Mouse (Mus musculus): ENCODE data around the gene Hyal2. TPM values are rescaled to one million over a fixed set of nuclear protein-coding genes. Genes with fewer than 3 reads are reported as not detected.

The Hyal2 gene
- polyA plus RNA-seq, 1 experiment from 2014 or later, result 155 TPM

DNA sequence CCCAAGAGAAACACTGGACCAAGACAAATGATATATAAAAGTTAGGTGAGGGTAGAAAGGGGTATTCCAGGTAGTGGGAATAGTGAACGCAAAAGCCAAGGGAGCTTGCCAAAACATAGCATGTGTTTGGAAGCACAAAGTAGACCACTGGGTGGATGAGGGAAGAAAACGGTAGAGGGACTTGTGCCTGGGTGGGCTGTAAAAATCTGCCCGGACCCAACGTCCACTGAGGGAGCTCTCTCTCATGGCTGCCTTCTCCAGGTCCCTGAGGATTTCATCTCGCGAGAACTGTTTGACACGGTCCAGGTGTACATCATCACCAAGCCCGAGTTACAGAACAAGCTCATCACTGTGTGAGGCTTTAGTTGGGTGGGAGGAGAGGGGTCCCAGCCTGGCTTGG, 25.0 kb upstream of the Hyal2 start:
- H3K9ac ChIP-seq (ENCODE audit: low read length), result no peak overlapping the region

DNA sequence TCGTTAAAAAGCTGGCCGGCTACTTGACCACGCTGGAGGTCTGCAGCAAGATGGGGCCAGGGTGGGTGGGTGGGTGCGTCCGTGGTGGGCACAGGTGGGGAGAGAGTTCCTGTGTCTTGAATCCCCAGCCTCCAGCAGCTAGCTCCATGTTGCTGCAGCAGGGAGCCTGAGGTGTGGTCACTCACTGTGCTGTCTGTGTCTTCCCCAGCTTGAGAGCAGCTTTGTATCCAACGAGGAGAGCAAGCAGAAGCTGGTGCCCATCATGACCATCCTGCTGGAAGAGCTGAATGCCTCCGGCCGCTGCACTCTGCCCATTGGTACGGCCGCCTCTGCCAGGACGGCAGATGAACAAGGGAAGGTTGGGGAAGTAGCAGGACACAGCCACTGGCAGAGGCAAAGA, 24.4 kb upstream of the Hyal2 start:
- no peak for DNase-seq (ENCODE audit: low spot score)
- WGBS, result 87% methylated on average over 11 of the region's 11 CpGs
- Histone ChIP-seq H3K9me3 (ENCODE audit: control insufficient read depth, low read length) (no peaks in the 10 kb centered on the region), H3K36me3 (ENCODE audit: control insufficient read depth, insufficient read depth, low read length) (peaks cover 21% of the 10 kb centered on the region), H3K4me1 (ENCODE audit: control insufficient read depth, insufficient read depth, low read length) (peaks cover 26% of the 10 kb centered on the region), H3K27me3 (ENCODE audit: control insufficient read depth, insufficient read depth, low read length) (no peaks in the 10 kb centered on the region), H3K4me3 (ENCODE audit: low read depth, low read length) (no peak overlapping the region), H3K9ac (ENCODE audit: low read length) (no peak overlapping the region), H3K4me2 (ENCODE audit: low read depth, severe bottlenecking) (peak overlapping the region; percentile 94; the same call in 1 of the 2 replicates), H3K27ac (replicated peaks; ENCODE audit: low read depth, low read length) (no peak overlapping the region)
- ATAC-seq (ENCODE audit: insufficient number of reproducible peaks, low FRiP score, low TSS enrichment, low read depth), result no peak

More for the DNA sequence above, 25.0 kb upstream of the Hyal2 start:
- Histone ChIP-seq H3K27ac (replicated peaks; ENCODE audit: low read depth, low read length) (no peak overlapping the region), H3K4me2 (ENCODE audit: low read depth, severe bottlenecking) (peak overlapping the region; percentile 94), H3K27me3 (ENCODE audit: control insufficient read depth, insufficient read depth, low read length) (no peaks in the 10 kb centered on the region), H3K4me3 (ENCODE audit: low read depth, low read length) (peak overlapping the region; percentile 53), H3K4me1 (ENCODE audit: control insufficient read depth, insufficient read depth, low read length) (peaks cover 26% of the 10 kb centered on the region), H3K36me3 (ENCODE audit: control insufficient read depth, insufficient read depth, low read length) (peaks cover 26% of the 10 kb centered on the region), H3K9me3 (ENCODE audit: control insufficient read depth, low read length) (no peaks in the 10 kb centered on the region)
- ATAC-seq (ENCODE audit: insufficient number of reproducible peaks, low FRiP score, low TSS enrichment, low read depth), result no peak
- DNase-seq (ENCODE audit: low spot score), result no peak
- 45% methylated on average over 8 of the region's 8 CpGs for WGBS

DNA sequence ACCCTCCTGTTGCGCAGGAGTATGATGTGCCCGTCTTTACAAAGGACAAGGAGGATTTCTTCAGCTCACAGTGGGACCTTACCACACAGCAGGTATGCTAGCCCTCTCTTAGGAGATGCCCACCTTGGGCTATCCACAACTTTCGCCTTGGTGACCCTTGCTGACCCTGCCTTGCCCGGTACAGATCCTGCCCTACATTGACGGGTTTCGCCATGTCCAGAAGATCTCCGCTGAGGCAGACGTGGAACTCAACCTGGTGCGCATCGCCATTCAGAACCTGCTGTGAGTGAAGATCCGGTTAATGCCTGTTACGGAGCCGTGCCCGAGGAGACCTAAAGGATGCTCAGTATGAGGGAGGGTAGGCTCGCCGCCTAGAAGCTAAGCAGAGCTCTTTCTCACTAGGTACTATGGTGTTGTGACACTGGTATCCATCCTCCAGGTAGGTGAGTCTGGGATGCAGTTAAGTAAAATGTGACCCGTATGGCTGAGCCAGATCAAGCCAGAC, 23.5 kb upstream of the Hyal2 start:
- H3K4me1 ChIP-seq (ENCODE audit: control insufficient read depth, insufficient read depth, low read length), result peaks cover 26% of the 10 kb centered on the region
- H3K36me3 ChIP-seq (ENCODE audit: control insufficient read depth, insufficient read depth, low read length), result peaks cover 11% of the 10 kb centered on the region
- H3K4me3 ChIP-seq (ENCODE audit: low read depth, low read length), result no peak overlapping the region
- H3K9me3 ChIP-seq (ENCODE audit: control insufficient read depth, low read length), result no peaks in the 10 kb centered on the region
- WGBS, result 95% methylated on average over 17 of the region's 17 CpGs
- ATAC-seq (ENCODE audit: insufficient number of reproducible peaks, low FRiP score, low TSS enrichment, low read depth) (no peak), DNase-seq (ENCODE audit: low spot score) (no peak)
- H3K27me3 ChIP-seq (ENCODE audit: control insufficient read depth, insufficient read depth, low read length), result no peaks in the 10 kb centered on the region
- H3K9ac ChIP-seq (ENCODE audit: low read length), result no peak overlapping the region
- H3K27ac ChIP-seq (replicated peaks; ENCODE audit: low read depth, low read length), result no peak overlapping the region
- H3K4me2 ChIP-seq (ENCODE audit: low read depth, severe bottlenecking), result no peak overlapping the region

DNA sequence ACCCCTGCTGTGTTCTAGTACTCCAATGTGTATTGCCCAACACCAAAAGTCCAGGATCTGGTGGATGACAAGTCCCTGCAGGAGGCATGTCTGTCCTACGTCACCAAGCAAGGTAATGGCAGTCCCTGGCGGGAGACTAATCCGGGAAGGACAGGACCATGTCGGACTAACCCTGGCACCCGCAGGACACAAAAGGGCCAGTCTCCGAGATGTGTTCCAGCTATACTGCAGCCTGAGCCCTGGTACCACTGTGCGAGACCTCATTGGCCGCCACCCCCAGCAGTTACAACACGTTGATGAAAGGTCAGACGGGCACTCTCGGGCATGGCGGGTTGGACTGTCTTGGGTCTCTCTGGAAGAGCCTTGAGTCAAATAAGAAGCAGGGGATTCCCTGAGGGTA, 23.0 kb upstream of the Hyal2 start:
- peaks cover 26% of the 10 kb centered on the region for H3K4me1 ChIP-seq (ENCODE audit: control insufficient read depth, insufficient read depth, low read length)

DNA sequence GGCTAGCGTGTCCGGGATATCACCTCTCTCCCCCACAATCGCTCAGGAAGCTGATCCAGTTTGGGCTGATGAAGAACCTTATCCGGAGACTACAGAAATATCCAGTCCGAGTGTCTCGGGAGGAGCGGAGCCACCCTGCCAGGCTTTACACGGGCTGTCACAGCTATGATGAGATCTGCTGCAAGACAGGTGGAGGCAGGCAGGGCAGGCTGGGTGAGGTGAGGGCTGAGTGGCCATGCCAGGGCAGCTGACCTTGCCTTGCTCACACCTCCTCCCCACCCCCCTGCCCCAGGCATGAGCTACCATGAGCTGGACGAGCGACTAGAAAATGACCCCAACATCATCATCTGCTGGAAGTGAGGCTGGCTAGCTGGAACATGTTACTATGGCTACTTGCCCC, 22.5 kb upstream of the Hyal2 start:
- no peak overlapping the region for H3K4me3 ChIP-seq (ENCODE audit: low read depth, low read length)
- H3K4me2 ChIP-seq (ENCODE audit: low read depth, severe bottlenecking), result no peak overlapping the region
- H3K27me3 ChIP-seq (ENCODE audit: control insufficient read depth, insufficient read depth, low read length), result no peaks in the 10 kb centered on the region
- peaks cover 26% of the 10 kb centered on the region for H3K4me1 ChIP-seq (ENCODE audit: control insufficient read depth, insufficient read depth, low read length)
- no peak overlapping the region for H3K9ac ChIP-seq (ENCODE audit: low read length)
- 83% methylated on average over 10 of the region's 10 CpGs for WGBS
- H3K27ac ChIP-seq (replicated peaks; ENCODE audit: low read depth, low read length), result no peak overlapping the region
- ATAC-seq (ENCODE audit: insufficient number of reproducible peaks, low FRiP score, low TSS enrichment, low read depth) (no peak), DNase-seq (ENCODE audit: low spot score) (no peak)
- no peaks in the 10 kb centered on the region for H3K9me3 ChIP-seq (ENCODE audit: control insufficient read depth, low read length)
- H3K36me3 ChIP-seq (ENCODE audit: control insufficient read depth, insufficient read depth, low read length), result peaks cover 5% of the 10 kb centered on the region; the same call in 1 of the 2 replicates

More for the DNA sequence above, 23.0 kb upstream of the Hyal2 start:
- H3K27me3 ChIP-seq (ENCODE audit: control insufficient read depth, insufficient read depth, low read length), result no peaks in the 10 kb centered on the region
- no peak overlapping the region for H3K9ac ChIP-seq (ENCODE audit: low read length)
- peaks cover 8% of the 10 kb centered on the region for H3K36me3 ChIP-seq (ENCODE audit: control insufficient read depth, insufficient read depth, low read length)
- H3K4me2 ChIP-seq (ENCODE audit: low read depth, severe bottlenecking), result no peak overlapping the region
- 95% methylated on average over 12 of the region's 12 CpGs for WGBS
- ATAC-seq (ENCODE audit: insufficient number of reproducible peaks, low FRiP score, low TSS enrichment, low read depth), result no peak
- DNase-seq (ENCODE audit: low spot score), result no peak
- H3K4me3 ChIP-seq (ENCODE audit: low read depth, low read length), result no peak overlapping the region
- H3K9me3 ChIP-seq (ENCODE audit: control insufficient read depth, low read length), result no peaks in the 10 kb centered on the region
- H3K27ac ChIP-seq (replicated peaks; ENCODE audit: low read depth, low read length), result no peak overlapping the region

DNA sequence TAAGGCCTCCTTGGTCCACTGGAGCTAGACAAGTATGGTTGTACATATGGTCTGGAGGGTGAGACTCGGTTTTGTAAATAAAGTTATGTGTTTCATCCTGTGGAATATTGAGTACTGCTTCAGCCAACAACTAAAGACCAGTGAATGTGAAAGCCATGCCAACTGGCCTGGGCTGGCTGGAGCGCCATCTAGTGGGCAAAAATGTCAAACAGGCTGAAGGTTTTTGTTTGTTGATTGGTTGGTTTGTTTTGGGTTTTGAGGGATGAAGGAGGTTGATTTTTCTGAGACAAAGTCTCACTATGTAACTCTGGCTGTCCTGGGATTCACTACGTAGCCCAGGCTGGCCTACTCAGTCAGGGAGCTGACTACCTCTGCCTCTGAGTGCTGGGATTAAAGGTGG, 22.1 kb upstream of the Hyal2 start:
- no peak overlapping the region for H3K4me3 ChIP-seq (ENCODE audit: low read depth, low read length)
- peak; percentile 89 for DNase-seq (ENCODE audit: low spot score)
- no peak overlapping the region for H3K4me2 ChIP-seq (ENCODE audit: low read depth, severe bottlenecking)
- no peaks in the 10 kb centered on the region for H3K9me3 ChIP-seq (ENCODE audit: control insufficient read depth, low read length)
- ATAC-seq (ENCODE audit: insufficient number of reproducible peaks, low FRiP score, low TSS enrichment, low read depth), result no peak
- WGBS, result 3% methylated on average over 3 of the region's 3 CpGs
- H3K36me3 ChIP-seq (ENCODE audit: control insufficient read depth, insufficient read depth, low read length), result peaks cover 5% of the 10 kb centered on the region; the same call in 1 of the 2 replicates
- H3K27ac ChIP-seq (replicated peaks; ENCODE audit: low read depth, low read length), result no peak overlapping the region
- H3K9ac ChIP-seq (ENCODE audit: low read length), result no peak overlapping the region
- H3K27me3 ChIP-seq (ENCODE audit: control insufficient read depth, insufficient read depth, low read length), result no peaks in the 10 kb centered on the region
- peaks cover 29% of the 10 kb centered on the region for H3K4me1 ChIP-seq (ENCODE audit: control insufficient read depth, insufficient read depth, low read length)

DNA sequence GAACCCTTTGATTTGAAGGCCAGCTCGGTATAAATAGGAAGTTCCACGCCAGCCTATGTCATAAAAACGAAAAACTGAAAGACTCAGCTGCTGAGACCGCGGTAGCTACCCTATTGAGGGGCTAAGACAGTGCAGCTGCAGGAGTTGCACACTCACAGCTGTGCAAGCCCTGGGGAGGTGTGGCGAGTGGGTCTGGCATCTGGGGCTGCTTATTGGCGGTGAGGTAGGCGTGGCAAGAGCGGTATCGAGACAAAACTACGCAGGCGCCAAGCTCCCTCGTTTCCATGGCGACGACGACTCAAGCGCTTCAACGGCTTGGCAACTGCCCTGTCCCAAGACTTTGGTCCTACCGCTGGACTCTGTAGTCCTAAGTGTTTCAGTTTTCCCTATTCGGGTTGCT, 20.7 kb upstream of the Hyal2 start, which contains the start of gene Zmynd10:
Gene Zmynd10, plus strand, starts transcription at position 273 of the 400 bp plus-strand sequence.
- H3K36me3 ChIP-seq (ENCODE audit: control insufficient read depth, insufficient read depth, low read length), result peaks cover 5% of the 10 kb centered on the region; the same call in 1 of the 2 replicates
- DNase-seq (ENCODE audit: low spot score), result peak; percentile 94
- 1% methylated on average over 20 of the region's 20 CpGs for WGBS
- peak within 1 kb of the TSS; percentile 44 for H3K4me2 ChIP-seq (ENCODE audit: low read depth, severe bottlenecking)
- H3K9me3 ChIP-seq (ENCODE audit: control insufficient read depth, low read length), result no peaks in the 10 kb centered on the region
- peak; percentile 75 for ATAC-seq (ENCODE audit: insufficient number of reproducible peaks, low FRiP score, low TSS enrichment, low read depth)
- H3K27me3 ChIP-seq (ENCODE audit: control insufficient read depth, insufficient read depth, low read length), result no peaks in the 10 kb centered on the region
- peaks cover 37% of the 10 kb centered on the region for H3K4me1 ChIP-seq (ENCODE audit: control insufficient read depth, insufficient read depth, low read length)
- peak within 1 kb of the TSS; percentile 42; the same call in 1 of the 2 replicates for H3K27ac ChIP-seq (replicated peaks; ENCODE audit: low read depth, low read length)
- 0 out of 2 replicates have a peak within 1 kb of the TSS, but pooled peaks have one; percentile 6 for H3K4me3 ChIP-seq (ENCODE audit: low read depth, low read length)
- H3K9ac ChIP-seq (ENCODE audit: low read length), result peak within 1 kb of the TSS; percentile 30; the same call in 1 of the 2 replicates

DNA sequence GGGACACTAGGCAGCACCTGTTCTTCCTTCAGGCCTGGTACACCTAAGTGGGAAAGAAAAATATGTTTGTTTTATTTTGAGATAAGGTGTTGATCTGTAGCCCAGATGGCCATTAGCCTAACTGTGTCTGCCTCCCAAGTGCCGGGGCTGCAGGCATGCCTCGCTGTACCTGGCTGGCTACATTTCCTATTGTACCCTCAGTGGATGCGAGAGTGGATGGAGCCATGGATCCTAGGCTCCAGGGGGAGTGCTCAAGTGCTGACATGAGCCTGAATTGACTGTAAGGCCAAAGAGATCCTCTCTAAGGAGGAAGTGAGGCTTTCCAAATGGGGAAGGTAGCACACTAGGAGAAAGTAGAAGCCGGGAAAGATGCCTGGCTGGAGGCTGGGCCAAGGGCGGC, 19.8 kb upstream of the Hyal2 start:
- WGBS, result 84% methylated on average over 5 of the region's 5 CpGs
- no peak overlapping the region for H3K4me2 ChIP-seq (ENCODE audit: low read depth, severe bottlenecking)

DNA sequence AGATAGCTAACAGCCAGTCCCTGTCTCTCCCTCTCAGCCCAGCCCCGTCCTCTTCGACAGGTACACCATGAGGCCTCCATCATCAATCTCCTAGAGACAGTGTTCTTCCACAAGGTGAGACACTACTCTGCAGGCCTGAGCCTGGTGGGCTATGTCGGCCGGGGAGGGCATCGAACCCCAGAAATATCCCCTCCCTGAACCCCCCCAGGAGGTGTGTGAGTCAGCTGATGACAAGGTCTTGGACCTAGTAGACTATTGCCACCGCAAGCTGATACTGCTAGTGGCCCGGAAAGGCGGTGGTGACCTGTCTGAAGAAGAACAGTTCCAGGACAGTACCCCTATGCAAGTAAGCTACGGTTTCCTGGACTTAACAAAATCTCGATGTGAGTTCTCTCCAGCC, 18.9 kb upstream of the Hyal2 start:
- no peak overlapping the region for H3K9ac ChIP-seq (ENCODE audit: low read length)
- H3K27ac ChIP-seq (replicated peaks; ENCODE audit: low read depth, low read length), result no peak overlapping the region
- H3K9me3 ChIP-seq (ENCODE audit: control insufficient read depth, low read length), result no peaks in the 10 kb centered on the region
- DNase-seq (ENCODE audit: low spot score) (no peak), ATAC-seq (ENCODE audit: insufficient number of reproducible peaks, low FRiP score, low TSS enrichment, low read depth) (no peak)
- H3K4me2 ChIP-seq (ENCODE audit: low read depth, severe bottlenecking), result no peak overlapping the region
- 89% methylated on average over 10 of the region's 10 CpGs for WGBS
- H3K4me3 ChIP-seq (ENCODE audit: low read depth, low read length), result no peak overlapping the region
- H3K36me3 ChIP-seq (ENCODE audit: control insufficient read depth, insufficient read depth, low read length), result peaks cover 5% of the 10 kb centered on the region; the same call in 1 of the 2 replicates
- no peaks in the 10 kb centered on the region for H3K27me3 ChIP-seq (ENCODE audit: control insufficient read depth, insufficient read depth, low read length)
- H3K4me1 ChIP-seq (ENCODE audit: control insufficient read depth, insufficient read depth, low read length), result peaks cover 45% of the 10 kb centered on the region

More for the DNA sequence above, 19.8 kb upstream of the Hyal2 start:
- Histone ChIP-seq H3K4me3 (ENCODE audit: low read depth, low read length) (no peak overlapping the region), H3K27ac (replicated peaks; ENCODE audit: low read depth, low read length) (no peak overlapping the region), H3K9ac (ENCODE audit: low read length) (no peak overlapping the region), H3K9me3 (ENCODE audit: control insufficient read depth, low read length) (no peaks in the 10 kb centered on the region), H3K27me3 (ENCODE audit: control insufficient read depth, insufficient read depth, low read length) (no peaks in the 10 kb centered on the region), H3K4me1 (ENCODE audit: control insufficient read depth, insufficient read depth, low read length) (peaks cover 41% of the 10 kb centered on the region), H3K36me3 (ENCODE audit: control insufficient read depth, insufficient read depth, low read length) (peaks cover 5% of the 10 kb centered on the region; the same call in 1 of the 2 replicates)
- ATAC-seq (ENCODE audit: insufficient number of reproducible peaks, low FRiP score, low TSS enrichment, low read depth), result no peak
- no peak for DNase-seq (ENCODE audit: low spot score)

All from limb, embryonic 11.5 days (tissue).